Mouse (Mus musculus) splenic B cell, adult 2 months (primary cell): ENCODE measurements around the gene Dpep2nb.
"Not testable (repeated sequence)": the region's sequence is repeated elsewhere in the genome, so short reads cannot be mapped to it uniquely, and the experiment has no call there.

Source experiments
- DNase-seq: peaks from one replicate; pipeline ENCODE4 v3.0.0-alpha.2; 2011; ENCODE audit warnings: low read depth, low spot score
- H3K27me3 ChIP-seq: 2 replicates; pipeline ENCODE4 v1.6.1; 2012; ENCODE audit warnings: mild to moderate bottlenecking, low read length, moderate library complexity, mixed read lengths; ENCODE audit not compliant: control insufficient read depth, poor library complexity, insufficient read depth, severe bottlenecking
- H3K36me3 ChIP-seq: 2 replicates; pipeline ENCODE4 v1.6.1; 2012; ENCODE audit warnings: mild to moderate bottlenecking, low read length, moderate library complexity, mixed read lengths; ENCODE audit not compliant: control insufficient read depth, poor library complexity, insufficient read depth, severe bottlenecking

Gene Dpep2nb

GRCm38 (mm10) chr8:106018039-106018438 lies 12.3 kb upstream of the Dpep2nb start:
- H3K27me3 ChIP-seq: no peaks in the 10 kb centered on the region

GRCm38 (mm10) chr8:106017130-106017529 lies 11.4 kb upstream of the Dpep2nb start:
- Histone ChIP-seq H3K36me3 (no peaks in the 10 kb centered on the region), H3K27me3 (no peaks in the 10 kb centered on the region)
- DNase-seq: peak; percentile 48

More at GRCm38 (mm10) chr8:106018039-106018438, 12.3 kb upstream of the Dpep2nb start:
- H3K36me3 ChIP-seq: no peaks in the 10 kb centered on the region
- DNase-seq: no peak

GRCm38 (mm10) chr8:106016284-106016683 lies 10.5 kb upstream of the Dpep2nb start:
- no peak for DNase-seq
- no peaks in the 10 kb centered on the region for H3K36me3 ChIP-seq
- no peaks in the 10 kb centered on the region for H3K27me3 ChIP-seq

DNA sequence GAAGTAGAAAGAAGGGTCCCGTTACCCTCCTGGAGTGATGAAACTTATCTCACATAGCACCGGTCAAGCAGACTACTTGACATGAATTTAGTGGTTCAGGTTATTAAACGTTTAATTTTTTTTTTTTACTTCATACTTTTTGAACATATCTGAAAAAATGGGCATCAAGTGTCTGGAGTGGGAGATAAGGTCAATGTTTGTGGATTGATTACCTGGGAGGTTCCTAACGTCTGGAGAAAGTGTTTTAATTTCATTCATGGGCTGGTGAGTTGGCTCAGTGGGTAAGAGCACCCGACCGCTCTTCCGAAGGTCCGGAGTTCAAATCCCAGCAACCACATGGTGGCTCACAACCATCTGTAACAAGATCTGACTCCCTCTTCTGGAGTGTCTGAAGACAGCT lies 6.4 kb upstream of the Dpep2nb start:
- H3K27me3 ChIP-seq, H3K36me3 ChIP-seq, DNase-seq: not testable (repeated sequence)

DNA sequence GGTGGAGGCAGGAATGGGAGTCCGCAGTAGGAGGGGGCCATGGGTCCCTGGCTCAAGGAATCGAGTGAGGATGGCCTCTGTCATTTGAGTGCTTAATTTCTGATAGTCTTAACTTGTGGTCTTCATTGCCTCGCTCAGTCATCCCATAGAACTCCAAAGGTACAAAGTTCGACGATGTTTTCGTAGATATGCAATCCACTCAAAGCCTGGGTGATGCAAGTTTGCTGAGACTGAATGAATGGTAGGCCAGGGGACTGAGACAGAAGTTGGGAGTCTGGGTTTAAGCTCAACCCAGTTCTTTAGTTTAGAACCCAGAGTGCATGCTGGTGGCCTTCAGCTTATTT lies 5.8 kb upstream of the Dpep2nb start, which contains the start of gene Ddx28:
Gene Ddx28 (minus strand): TSS at position 240 of the 344 bp plus-strand sequence.
- no peak for DNase-seq
- no peaks in the 10 kb centered on the region for H3K36me3 ChIP-seq
- no peaks in the 10 kb centered on the region for H3K27me3 ChIP-seq

- DNase-seq: peak; percentile 89
These were observed 5.2 kb upstream of the Dpep2nb start for GRCm38 (mm10) chr8:106010748-106011642.

GRCm38 (mm10) chr8:106007891-106008290 lies 2.1 kb upstream of the Dpep2nb start:
- not testable (repeated sequence) for DNase-seq, H3K27me3 ChIP-seq, H3K36me3 ChIP-seq

More at GRCm38 (mm10) chr8:106010748-106011642, 5.2 kb upstream of the Dpep2nb start:
- Histone ChIP-seq H3K27me3 (no peaks in the 10 kb centered on the region), H3K36me3 (no peaks in the 10 kb centered on the region)

DNA sequence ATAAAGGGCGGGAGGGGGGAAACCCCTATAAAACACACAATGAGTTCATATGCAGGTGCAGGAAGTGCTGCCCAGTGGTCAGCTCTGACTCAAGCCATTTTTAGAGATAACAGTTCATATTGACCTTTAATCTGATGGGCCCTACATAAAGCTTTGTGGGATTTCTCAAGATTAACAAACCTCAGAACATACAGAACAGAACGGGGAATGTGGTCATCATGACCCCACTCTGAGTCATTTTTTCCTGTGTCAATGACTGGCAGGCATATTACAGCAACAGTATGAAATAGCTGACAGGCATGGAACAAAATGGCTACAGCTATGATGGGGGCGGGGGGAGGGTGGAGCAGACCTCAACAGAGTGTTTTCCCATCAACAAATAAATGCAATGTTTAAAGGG lies 1.4 kb upstream of the Dpep2nb start:
- H3K36me3 ChIP-seq: no peaks in the 10 kb centered on the region
- DNase-seq: no peak
- no peaks in the 10 kb centered on the region for H3K27me3 ChIP-seq

DNA sequence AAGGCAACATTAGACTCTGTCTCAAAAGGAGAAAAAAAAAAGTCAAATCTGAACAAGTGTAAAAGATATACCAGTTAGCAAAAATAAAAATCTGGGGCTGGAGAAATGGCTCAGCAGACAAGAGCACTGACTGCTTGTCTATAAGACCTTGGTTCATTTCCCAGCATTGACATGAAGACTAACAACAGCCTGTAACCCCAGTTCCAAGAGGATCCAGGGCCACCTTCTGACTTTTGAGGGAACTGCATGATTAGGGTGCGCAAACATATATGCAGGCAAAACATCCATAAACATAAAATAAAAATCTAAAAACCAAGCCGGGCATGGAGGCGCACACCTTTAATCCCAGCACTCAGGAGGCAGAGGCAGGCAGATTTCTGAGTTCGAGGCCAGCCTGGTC lies 638 bp upstream of the Dpep2nb start:
- Histone ChIP-seq H3K27me3 (no peaks in the 10 kb centered on the region), H3K36me3 (no peaks in the 10 kb centered on the region)
- DNase-seq: peak; percentile 26

GRCm38 (mm10) chr8:106004538-106005207 lies 1.1 kb downstream of the Dpep2nb start:
- no peak for DNase-seq
- Histone ChIP-seq H3K36me3 (no peaks in the 10 kb centered on the region), H3K27me3 (no peaks in the 10 kb centered on the region)

DNA sequence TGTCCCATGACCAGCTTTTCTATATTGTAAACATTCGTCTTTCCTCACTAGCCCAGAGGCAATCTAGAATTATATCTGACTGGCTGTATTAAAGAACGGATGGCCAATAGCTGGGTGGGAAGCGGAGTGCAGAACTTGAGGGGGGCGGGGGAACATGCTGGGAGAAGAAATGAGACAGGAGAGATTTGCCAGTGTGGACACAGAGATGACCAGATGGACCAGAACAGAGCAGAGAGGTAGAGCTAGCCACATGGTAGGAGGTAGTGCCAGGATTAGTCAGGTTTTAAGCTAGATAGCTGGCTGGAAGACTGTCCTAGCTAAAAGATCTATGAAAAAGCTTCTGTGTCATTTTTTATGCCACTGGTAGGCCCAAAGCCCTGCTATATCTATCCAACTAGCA lies 3.9 kb downstream of the Dpep2nb start:
- DNase-seq: no peak
- no peaks in the 10 kb centered on the region for H3K36me3 ChIP-seq

GRCm38 (mm10) chr8:105998971-105999370 lies 6.8 kb downstream of the Dpep2nb start:
- DNase-seq: no peak
- Histone ChIP-seq H3K36me3 (no peaks in the 10 kb centered on the region), H3K27me3 (no peaks in the 10 kb centered on the region)

More for the DNA sequence above, 3.9 kb downstream of the Dpep2nb start:
- no peaks in the 10 kb centered on the region for H3K27me3 ChIP-seq

GRCm38 (mm10) chr8:105996359-105996758 lies 9.4 kb downstream of the Dpep2nb start:
- H3K36me3 ChIP-seq: no peaks in the 10 kb centered on the region
- H3K27me3 ChIP-seq: no peaks in the 10 kb centered on the region
- DNase-seq: peak; percentile 45

DNA sequence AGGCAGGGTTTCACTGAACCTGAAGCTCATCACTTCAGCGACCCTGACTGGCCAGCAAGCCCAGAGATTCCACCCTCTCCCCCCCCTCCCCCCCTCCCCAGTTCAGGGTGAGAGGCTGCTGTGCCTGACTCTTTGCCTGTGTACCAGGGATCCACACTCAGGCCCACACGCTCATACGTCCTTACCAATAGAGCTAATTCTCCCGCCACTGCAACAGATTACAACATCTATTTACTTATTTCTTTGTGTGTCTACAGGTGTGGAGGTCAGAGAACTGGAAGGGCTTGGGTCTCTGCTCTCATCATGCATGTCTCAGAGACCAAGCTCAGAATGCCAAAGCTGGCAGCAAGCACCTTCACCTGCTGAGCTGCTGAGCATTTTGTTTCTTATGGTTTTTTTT lies 12.5 kb downstream of the Dpep2nb start:
- H3K36me3 ChIP-seq: no peaks in the 10 kb centered on the region
- no peak for DNase-seq
- no peaks in the 10 kb centered on the region for H3K27me3 ChIP-seq

DNA sequence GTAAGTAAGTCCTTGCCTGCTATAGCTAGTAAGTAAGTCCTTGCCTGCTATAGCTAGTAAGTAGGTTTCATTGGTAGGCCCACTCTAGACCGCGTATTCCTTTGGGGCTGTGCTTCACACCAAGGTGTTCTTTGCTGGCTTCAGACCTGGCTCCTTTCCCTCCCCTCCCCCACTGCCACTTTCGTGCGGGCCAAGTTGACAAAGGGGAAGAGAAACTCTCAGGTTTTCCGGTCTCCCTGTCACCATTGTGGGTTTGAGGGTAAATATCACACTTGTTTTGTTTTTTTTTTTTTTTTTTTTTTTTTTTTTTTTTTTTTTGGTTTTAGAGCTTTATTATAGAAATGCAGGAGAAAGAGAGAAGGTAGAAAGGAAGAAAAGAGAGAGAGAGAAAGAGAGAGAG lies 13.3 kb downstream of the Dpep2nb start:
- peak; percentile 91 for DNase-seq
- no peaks in the 10 kb centered on the region for H3K36me3 ChIP-seq

More for the DNA sequence above, 13.3 kb downstream of the Dpep2nb start:
- no peaks in the 10 kb centered on the region for H3K27me3 ChIP-seq
